In genomic region chr10:127079665-127080391, GRCm38 (mm10) we compare ENCODE assay signal across 8 mouse cellular contexts. TPM values are rescaled to one million over a fixed set of nuclear protein-coding genes. Genes with fewer than 3 reads are reported as not detected.
DNase-seq lines count a peak whose midpoint lies in the region; ATAC-seq and TF ChIP-seq lines count a peak whose summit lies in the region.

No protein-coding gene starts in this region.

- H3K4me1 ChIP-seq in heart, embryonic 12.5 days (replicated peaks), result peaks cover 31% of the 10 kb centered on the region
- peaks cover 25% of the 10 kb centered on the region for H3K4me1 ChIP-seq in forebrain, postnatal 0 days (ENCODE audit: insufficient read depth)
- H3K4me1 ChIP-seq in liver, adult 2 months (ENCODE audit: control insufficient read depth, insufficient read depth, low read length), result peaks cover 30% of the 10 kb centered on the region
- H3K4me1 ChIP-seq in stomach, embryonic 14.5 days (ENCODE audit: control insufficient read depth, insufficient read depth, low read length), result peaks cover 22% of the 10 kb centered on the region

- WGBS in heart, embryonic 12.5 days, result 2% methylated on average over 68 of the region's 70 CpGs
- whole genome bisulfite sequencing in forebrain, postnatal 0 days, result under 1% methylated on average over 67 of the region's 70 CpGs
- WGBS in liver, adult 2 months, result 5% methylated on average over 70 of the region's 70 CpGs
- 4% methylated on average over 52 of the region's 70 CpGs for WGBS in stomach, embryonic 14.5 days

- H3K79me2 ChIP-seq in liver, adult 2 months (ENCODE audit: control insufficient read depth, insufficient read depth, low read length), result no peaks in the 10 kb centered on the region; the same call in 1 of the 2 replicates

- TF ChIP-seq POLR2A in liver, adult 2 months (IDR thresholded peaks at IDR 0.05; ENCODE audit: extremely low read depth, insufficient read depth, low read length), result 0 out of 2 replicates have a peak, but pooled peaks have one; percentile 17

- H3K27ac ChIP-seq in heart, embryonic 12.5 days (ENCODE audit: poor library complexity, severe bottlenecking), result no peak overlapping the region
- H3K27ac ChIP-seq in forebrain, postnatal 0 days (ENCODE audit: low read depth, low read length), result peak overlapping the region; percentile 89
- H3K27ac ChIP-seq in liver, adult 2 months (replicated peaks; ENCODE audit: insufficient read depth, low read depth, low read length), result peak overlapping the region; percentile 89
- no peak overlapping the region for H3K27ac ChIP-seq in stomach, embryonic 14.5 days (ENCODE audit: low read length)

- peak overlapping the region; percentile 82 for H3K4me2 ChIP-seq in heart, embryonic 12.5 days
- H3K4me2 ChIP-seq in forebrain, postnatal 0 days (ENCODE audit: low read depth), result peak overlapping the region; percentile 97
- peak overlapping the region; percentile 97 for H3K4me2 ChIP-seq in stomach, embryonic 14.5 days (replicated peaks; ENCODE audit: low read depth, low read length)

- no peaks in the 10 kb centered on the region for H3K36me3 ChIP-seq in heart, embryonic 12.5 days
- H3K36me3 ChIP-seq in forebrain, postnatal 0 days (ENCODE audit: insufficient read depth), result peaks cover 18% of the 10 kb centered on the region
- no peaks in the 10 kb centered on the region for H3K36me3 ChIP-seq in liver, adult 2 months (ENCODE audit: control insufficient read depth, insufficient read depth, low read length)
- H3K36me3 ChIP-seq in stomach, embryonic 14.5 days (ENCODE audit: control insufficient read depth, insufficient read depth, low read length), result no peaks in the 10 kb centered on the region

- peak overlapping the region; percentile 52; the same call in 1 of the 2 replicates for H3K9ac ChIP-seq in heart, embryonic 12.5 days
- H3K9ac ChIP-seq in forebrain, postnatal 0 days, result peak overlapping the region; percentile 90
- H3K9ac ChIP-seq in liver, adult 2 months (ENCODE audit: low read depth, low read length), result peak overlapping the region; percentile 91
- H3K9ac ChIP-seq in stomach, embryonic 14.5 days (replicated peaks; ENCODE audit: low read depth, low read length), result peak overlapping the region; percentile 19; the same call in 1 of the 2 replicates

- H3K27me3 ChIP-seq in heart, embryonic 12.5 days (replicated peaks), result peaks cover 99% of the 10 kb centered on the region
- H3K27me3 ChIP-seq in forebrain, postnatal 0 days (ENCODE audit: insufficient read depth, low read length), result peaks cover 4% of the 10 kb centered on the region; the same call in 1 of the 2 replicates
- no peaks in the 10 kb centered on the region for H3K27me3 ChIP-seq in liver, adult 2 months (ENCODE audit: control insufficient read depth, insufficient read depth, low read length)
- H3K27me3 ChIP-seq in stomach, embryonic 14.5 days (ENCODE audit: control insufficient read depth, insufficient read depth, low read length), result peaks cover 40% of the 10 kb centered on the region

- no peaks in the 10 kb centered on the region for H3K9me3 ChIP-seq in heart, embryonic 12.5 days (replicated peaks)
- no peaks in the 10 kb centered on the region for H3K9me3 ChIP-seq in forebrain, postnatal 0 days (ENCODE audit: low read length)
- H3K9me3 ChIP-seq in stomach, embryonic 14.5 days (ENCODE audit: control insufficient read depth, low read depth, low read length), result no peaks in the 10 kb centered on the region

- no peak for DNase-seq in heart, adult 18-20 months
- DNase-seq in cerebellum, adult 18-20 months, result peak; percentile 69 to 78
- peak; percentile 78 for DNase-seq in forebrain, postnatal 0 days
- DNase-seq in liver, adult 2 months (ENCODE audit: extremely low read depth, low read depth, low spot score), result peak; percentile 68
- no peak for DNase-seq in left cerebral cortex, adult 9 months (ENCODE audit: low spot score in 2 of 2)
- no peak for DNase-seq in thymus, postnatal 10 days (ENCODE audit: low spot score in 2 of 2)

- no peak for ATAC-seq in heart, embryonic 12.5 days (ENCODE audit: insufficient number of reproducible peaks, low FRiP score)
- ATAC-seq in forebrain, postnatal 0 days, result peak; percentile 14; the same call in 1 of the 2 replicates
- no peak for ATAC-seq in stomach, embryonic 14.5 days (ENCODE audit: insufficient number of reproducible peaks, insufficient read depth, low FRiP score, low read depth)

- peak; percentile 63 for TF ChIP-seq CTCF in forebrain, postnatal 0 days (IDR thresholded peaks at IDR 0.05; ENCODE audit: low read depth)
- peak; percentile 59 for TF ChIP-seq CTCF in liver, adult 2 months (IDR thresholded peaks at IDR 0.05; ENCODE audit: low read depth, low read length)

- H3K4me3 ChIP-seq in heart, embryonic 12.5 days, result peak overlapping the region; percentile 49
- peak overlapping the region; percentile 87 for H3K4me3 ChIP-seq in forebrain, postnatal 0 days (ENCODE audit: low read depth, low read length)
- H3K4me3 ChIP-seq in liver, adult 2 months (ENCODE audit: insufficient read depth, low read depth, low read length), result peak overlapping the region; percentile 89
- peak overlapping the region; percentile 44 for H3K4me3 ChIP-seq in stomach, embryonic 14.5 days (ENCODE audit: low read depth, low read length)

RNA-seq across cellular contexts. Expression of gene Agap2, which starts 4.7 kb away (rescaled TPM):
- polyA plus RNA-seq in heart, embryonic 12.5 days (2016; fragmentation: Nextera tagmentation; extraction: Ambion mirVana), result 0.03 TPM in 1 of 2 replicates, not detected in the other
- 1 to 10 TPM; 4.2 to 6.1 TPM for total RNA-seq in heart, adult 18-20 months (2021)
- total RNA-seq in forebrain, postnatal 0 days (2014; rRNA removed), result 220 and 258 TPM in 2 replicates
- 3.5 and 4.6 TPM in 2 replicates for polyA plus RNA-seq in forebrain, postnatal 0 days (2015; fragmentation: Nextera tagmentation; extraction: Ambion mirVana)
- 0.28 and 0.81 TPM in 2 replicates for total RNA-seq in liver, adult 2 months (2014; rRNA removed)
- 0.44 and 0.55 TPM in 2 replicates for polyA plus RNA-seq in liver, adult 2 months (2012; rRNA removed)
- polyA plus RNA-seq in stomach, embryonic 14.5 days (2014; fragmentation: Nextera tagmentation; extraction: Ambion mirVana), result 0.27 and 0.56 TPM in 2 replicates

RNA-seq across cellular contexts. Expression of gene Tspan31, which starts 9.8 kb away (rescaled TPM):
- 119 and 124 TPM in 2 replicates for polyA plus RNA-seq in heart, embryonic 12.5 days (2016; fragmentation: Nextera tagmentation; extraction: Ambion mirVana)
- 10 to 100 TPM; 44.7 to 47.4 TPM for total RNA-seq in heart, adult 18-20 months (2021)
- 105 and 201 TPM in 2 replicates for total RNA-seq in forebrain, postnatal 0 days (2014; rRNA removed)
- polyA plus RNA-seq in forebrain, postnatal 0 days (2015; fragmentation: Nextera tagmentation; extraction: Ambion mirVana), result 83.9 and 98.1 TPM in 2 replicates
- total RNA-seq in liver, adult 2 months (2014; rRNA removed), result 269 and 278 TPM in 2 replicates
- 268 and 298 TPM in 2 replicates for polyA plus RNA-seq in liver, adult 2 months (2012; rRNA removed)
- 124 and 141 TPM in 2 replicates for polyA plus RNA-seq in stomach, embryonic 14.5 days (2014; fragmentation: Nextera tagmentation; extraction: Ambion mirVana)

RNA-seq across cellular contexts. Expression of gene Cdk4, which starts 16.5 kb away (rescaled TPM):
- polyA plus RNA-seq in heart, embryonic 12.5 days (2016; fragmentation: Nextera tagmentation; extraction: Ambion mirVana), result 1,080 and 1,140 TPM in 2 replicates
- 10 to 100 TPM; 81.5 to 84.1 TPM for total RNA-seq in heart, adult 18-20 months (2021)
- total RNA-seq in forebrain, postnatal 0 days (2014; rRNA removed), result 432 and 445 TPM in 2 replicates
- polyA plus RNA-seq in forebrain, postnatal 0 days (2015; fragmentation: Nextera tagmentation; extraction: Ambion mirVana), result 656 and 790 TPM in 2 replicates
- 37.9 and 41.3 TPM in 2 replicates for total RNA-seq in liver, adult 2 months (2014; rRNA removed)
- polyA plus RNA-seq in liver, adult 2 months (2012; rRNA removed), result 54.3 and 58.7 TPM in 2 replicates
- 1,788 and 1,817 TPM in 2 replicates for polyA plus RNA-seq in stomach, embryonic 14.5 days (2014; fragmentation: Nextera tagmentation; extraction: Ambion mirVana)

RNA-seq across cellular contexts. Expression of gene March9, which starts 19.8 kb away (rescaled TPM):
- polyA plus RNA-seq in heart, embryonic 12.5 days (2016; fragmentation: Nextera tagmentation; extraction: Ambion mirVana), result 0.10 and 0.28 TPM in 2 replicates
- 1 to 10 TPM; 2.9 to 3.5 TPM for total RNA-seq in heart, adult 18-20 months (2021)
- 70.7 and 75.8 TPM in 2 replicates for total RNA-seq in forebrain, postnatal 0 days (2014; rRNA removed)
- polyA plus RNA-seq in forebrain, postnatal 0 days (2015; fragmentation: Nextera tagmentation; extraction: Ambion mirVana), result 7.9 and 8.1 TPM in 2 replicates
- 0.09 and 0.34 TPM in 2 replicates for total RNA-seq in liver, adult 2 months (2014; rRNA removed)
- 0.44 and 0.52 TPM in 2 replicates for polyA plus RNA-seq in liver, adult 2 months (2012; rRNA removed)
- 2.0 and 2.3 TPM in 2 replicates for polyA plus RNA-seq in stomach, embryonic 14.5 days (2014; fragmentation: Nextera tagmentation; extraction: Ambion mirVana)

RNA-seq across cellular contexts. Expression of gene Cyp27b1, which starts 31.8 kb away (rescaled TPM):
- 0.18 TPM in 1 of 2 replicates, not detected in the other for polyA plus RNA-seq in heart, embryonic 12.5 days (2016; fragmentation: Nextera tagmentation; extraction: Ambion mirVana)
- total RNA-seq in heart, adult 18-20 months (2021), result under 1 TPM; 0.20 to 0.23 TPM
- total RNA-seq in forebrain, postnatal 0 days (2014; rRNA removed), result 0.08 and 0.33 TPM in 2 replicates
- polyA plus RNA-seq in forebrain, postnatal 0 days (2015; fragmentation: Nextera tagmentation; extraction: Ambion mirVana), result 0.11 TPM in 2 replicates
- total RNA-seq in liver, adult 2 months (2014; rRNA removed), result not detected in 2 replicates
- polyA plus RNA-seq in liver, adult 2 months (2012; rRNA removed), result 0.05 TPM in 2 replicates
- 0.13 and 0.18 TPM in 2 replicates for polyA plus RNA-seq in stomach, embryonic 14.5 days (2014; fragmentation: Nextera tagmentation; extraction: Ambion mirVana)

Comparison
In these comparisons a context has a peak if more than half of its experiments do, and no peak if none do; other contexts are left out.
1. H3K27ac ChIP-seq: peak in forebrain, postnatal 0 days (single experiment) and liver, adult 2 months (single experiment); none in heart, embryonic 12.5 days (single experiment) and stomach, embryonic 14.5 days (single experiment).
2. H3K9ac ChIP-seq: peak in every context shown above with its lines; median percentile 91 in liver, adult 2 months; 90 in forebrain, postnatal 0 days; 52 in heart, embryonic 12.5 days; 19 in stomach, embryonic 14.5 days.
3. DNase-seq: peak in cerebellum, adult 18-20 months (2 of 2), forebrain, postnatal 0 days (single experiment) and liver, adult 2 months (single experiment); none in heart, adult 18-20 months (0 of 2), left cerebral cortex, adult 9 months (0 of 2) and thymus, postnatal 10 days (0 of 2).
4. RNA of gene Cdk4, which starts 16.5 kb away (polyA plus RNA-seq): 1,788 to 1,817 TPM in stomach, embryonic 14.5 days, 1,080 to 1,140 TPM in heart, embryonic 12.5 days and 656 to 790 TPM in forebrain, postnatal 0 days; 54.3 to 58.7 TPM in liver, adult 2 months; every median in the first group is over 10 times any median in the second.
5. Peak in every context shown above with its lines, with median percentiles within 50 percentile points of each other: H3K4me2 ChIP-seq and H3K4me3 ChIP-seq.